Mouse (Mus musculus) CH12.LX (cell line): ENCODE results near the gene Gldc. TPM values are rescaled to one million over a fixed set of nuclear protein-coding genes. Genes with fewer than 3 reads are reported as not detected.

ENCODE experiments used
- DNase-seq: peaks from one replicate; pipeline ENCODE4 v3.0.0-alpha.2; 2013; ENCODE audit errors: extremely low read depth
- H3K27ac ChIP-seq: 2 replicates; pipeline ENCODE4 v1.5.1; 2012; ENCODE audit warnings: low read depth, mild to moderate bottlenecking, control low read depth, moderate library complexity; ENCODE audit not compliant: insufficient read depth
- H3K27me3 ChIP-seq: replicated peaks from 2 replicates; pipeline ENCODE3; 2012; ENCODE audit warnings: inconsistent platforms
- H3K36me3 ChIP-seq, 2 experiments: replicated peaks in 1 of 2; 2 replicates each; pipeline versions ENCODE3 to v1.6.1; 2012; ENCODE audit warnings: inconsistent platforms in 1 of 2, low read length in 1 of 2, mild to moderate bottlenecking in 1 of 2, mixed read lengths in 1 of 2, moderate library complexity in 1 of 2; ENCODE audit not compliant: control insufficient read depth in 1 of 2, insufficient read depth in 1 of 2
- H3K4me1 ChIP-seq, 2 experiments: 2 replicates each; pipeline ENCODE4 v1.6.1; 2012; ENCODE audit warnings: inconsistent platforms in 1 of 2, moderate library complexity in 1 of 2; ENCODE audit not compliant: insufficient read depth in 2 of 2, control insufficient read depth in 1 of 2
- H3K4me2 ChIP-seq: 2 replicates; pipeline ENCODE4 v1.6.1; 2012; ENCODE audit warnings: low read depth, mild to moderate bottlenecking, control low read depth; ENCODE audit not compliant: poor library complexity, insufficient read depth, severe bottlenecking
- H3K4me3 ChIP-seq, 3 experiments: fragments of 150-350 bp in 1 of 3; sonication (generic) in 1 of 3; replicated peaks in 1 of 3; 2 replicates each; pipeline versions ENCODE3 to v1.5.1; 2011 to 2012; ENCODE audit warnings: low read depth in 2 of 3, low read length in 2 of 3, mild to moderate bottlenecking in 2 of 3, moderate library complexity in 2 of 3, control low read depth in 1 of 3, improper control_type of control experiment in 1 of 3, inconsistent platforms in 1 of 3, mixed read lengths in 1 of 3; ENCODE audit not compliant: poor library complexity in 1 of 3
- H3K79me2 ChIP-seq: replicated peaks from 2 replicates; pipeline ENCODE4 v1.6.1; 2012; ENCODE audit warnings: mild to moderate bottlenecking, moderate library complexity; ENCODE audit not compliant: control insufficient read depth, poor library complexity, insufficient read depth, severe bottlenecking; ENCODE audit errors: extremely low read depth
- H3K9ac ChIP-seq: 2 replicates; pipeline ENCODE4 v1.6.1; 2012; ENCODE audit warnings: low read depth, mild to moderate bottlenecking, control low read depth, moderate library complexity; ENCODE audit not compliant: insufficient read depth
- H3K9me3 ChIP-seq: replicated peaks from 2 replicates; pipeline ENCODE3; 2012; ENCODE audit warnings: low read length, inconsistent platforms, mixed read lengths
- CHD1 ChIP-seq: IDR thresholded peaks from 2 replicates; pipeline ENCODE4 v1.6.1; 2012; ENCODE audit warnings: low read depth, low read length, improper control_type of control experiment, inconsistent platforms
- CHD2 ChIP-seq: IDR thresholded peaks from 2 replicates; pipeline ENCODE4 v1.6.1; 2011; ENCODE audit warnings: low read length, improper control_type of control experiment
- CTCF ChIP-seq, 2 experiments: IDR thresholded peaks in 1 of 2; conservative IDR thresholded peaks in 1 of 2; 2 replicates each; pipeline ENCODE4 v1.5.1; 2011 to 2012; ENCODE audit warnings: low read depth in 2 of 2, low read length in 2 of 2, improper control_type of control experiment in 1 of 2, inconsistent platforms in 1 of 2, mild to moderate bottlenecking in 1 of 2, moderate library complexity in 1 of 2
- E2F4 ChIP-seq: IDR thresholded peaks from 2 replicates; pipeline ENCODE4 v1.6.1; 2011; ENCODE audit warnings: low read depth, low read length, improper control_type of control experiment; ENCODE audit not compliant: insufficient replicate concordance
- ELF1 ChIP-seq: IDR thresholded peaks from 2 replicates; pipeline ENCODE4 v1.6.1; 2014; ENCODE audit warnings: low read depth, mild to moderate bottlenecking, inconsistent platforms, low read length, improper control_type of control experiment
- ETS1 ChIP-seq: conservative IDR thresholded peaks from 2 replicates; pipeline ENCODE4 v1.6.1; 2012; ENCODE audit warnings: low read depth, mild to moderate bottlenecking, inconsistent platforms, low read length, improper control_type of control experiment, moderate library complexity
- GABPA ChIP-seq: IDR thresholded peaks from 2 replicates; pipeline ENCODE4 v1.6.1; 2012; ENCODE audit warnings: low read depth, low read length, improper control_type of control experiment, inconsistent platforms; ENCODE audit not compliant: insufficient replicate concordance
- IRF4 ChIP-seq: IDR thresholded peaks from 2 replicates; pipeline ENCODE4 v1.6.1; 2014; ENCODE audit warnings: low read depth, mild to moderate bottlenecking, inconsistent platforms, low read length, improper control_type of control experiment
- JUND ChIP-seq: conservative IDR thresholded peaks from 2 replicates; pipeline ENCODE4 v1.6.1; 2011; ENCODE audit warnings: low read depth, low read length, improper control_type of control experiment
- KAT2A ChIP-seq: IDR thresholded peaks from 2 replicates; pipeline ENCODE4 v1.6.1; 2012; ENCODE audit warnings: low read length, improper control_type of control experiment, inconsistent platforms; ENCODE audit not compliant: insufficient replicate concordance
- MAFK ChIP-seq: IDR thresholded peaks from 2 replicates; pipeline ENCODE4 v1.6.1; 2011; ENCODE audit warnings: low read length, improper control_type of control experiment; ENCODE audit not compliant: insufficient replicate concordance
- MAX ChIP-seq: IDR thresholded peaks from 2 replicates; pipeline ENCODE4 v1.6.1; 2011; ENCODE audit warnings: low read length, improper control_type of control experiment
- MEF2A ChIP-seq: IDR thresholded peaks from 2 replicates; pipeline ENCODE4 v1.6.1; 2014; ENCODE audit warnings: low read depth, mild to moderate bottlenecking, inconsistent platforms, low read length, improper control_type of control experiment, borderline replicate concordance
- MXI1 ChIP-seq: IDR thresholded peaks from 2 replicates; pipeline ENCODE4 v1.6.1; 2011; ENCODE audit warnings: mild to moderate bottlenecking, low read depth, low read length, improper control_type of control experiment
- NELFE ChIP-seq: IDR thresholded peaks from 2 replicates; pipeline ENCODE4 v1.6.1; 2011; ENCODE audit warnings: low read depth, low read length, improper control_type of control experiment
- PAX5 ChIP-seq: IDR thresholded peaks from 2 replicates; pipeline ENCODE4 v1.6.1; 2012; ENCODE audit warnings: low read length, inconsistent platforms, mixed read lengths
- SIN3A ChIP-seq: IDR thresholded peaks from 2 replicates; pipeline ENCODE4 v1.6.1; 2012; ENCODE audit warnings: low read length, improper control_type of control experiment, inconsistent platforms
- SMC3 ChIP-seq: IDR thresholded peaks from 2 replicates; pipeline ENCODE4 v1.6.1; 2011; ENCODE audit warnings: low read depth, low read length, improper control_type of control experiment
- TBP ChIP-seq: conservative IDR thresholded peaks from 2 replicates; pipeline ENCODE4 v1.6.1; 2011; ENCODE audit warnings: low read depth, low read length, improper control_type of control experiment
- TCF12 ChIP-seq: IDR thresholded peaks from 2 replicates; pipeline ENCODE4 v1.6.1; 2014; ENCODE audit warnings: low read depth, mild to moderate bottlenecking, inconsistent platforms, low read length, improper control_type of control experiment
- UBTF ChIP-seq: IDR thresholded peaks from 2 replicates; pipeline ENCODE4 v1.6.1; 2012; ENCODE audit warnings: low read depth, mild to moderate bottlenecking, inconsistent platforms, low read length, improper control_type of control experiment, moderate library complexity
- ZKSCAN1 ChIP-seq: IDR thresholded peaks from 2 replicates; pipeline ENCODE4 v1.6.1; 2012; ENCODE audit warnings: low read depth, inconsistent platforms, low read length, improper control_type of control experiment, borderline replicate concordance
- dilution Hi-C: fragments of 300-500 bp; cut with MboI; formaldehyde crosslinking; loops from 2 replicates; pipeline ENCODE4 v1.14.3; 2020; ENCODE audit warnings: low sequenced_read_pairs; ENCODE audit not compliant: extremely low pct_unique_long_range_greater_than_20kb, extremely low pct_ligation_motif_present
- in situ Hi-C: fragments of 300-500 bp; cut with MboI; formaldehyde crosslinking; loops from 3 replicates; pipeline ENCODE4 v1.14.3; 2019; ENCODE audit warnings: low sequenced_read_pairs, low pct_ligation_motif_present, low pct_unique_long_range_greater_than_20kb, mixed read lengths
- polyA plus RNA-seq: library from polyadenylated mRNA; unstranded; fragments of >175 nt; gene quantifications from 2 replicates; pipeline ENCODE4 v1.2.1, GENCODE M21; 2012; ENCODE audit warnings: low read depth; ENCODE audit not compliant: insufficient read length
- total RNA-seq, 2 experiments: library from RNA; depleted of rRNA; stranded (reverse); fragments of 300-350 nt in 1 of 2; fragments of >200 nt in 1 of 2; gene quantifications; 2 replicates each; pipeline ENCODE4 v1.2.3; 2012 to 2014

The Gldc gene
- total and polyA plus RNA-seq, 3 experiments = 0.30 to 1.8 (median 0.64) TPM

DNA sequence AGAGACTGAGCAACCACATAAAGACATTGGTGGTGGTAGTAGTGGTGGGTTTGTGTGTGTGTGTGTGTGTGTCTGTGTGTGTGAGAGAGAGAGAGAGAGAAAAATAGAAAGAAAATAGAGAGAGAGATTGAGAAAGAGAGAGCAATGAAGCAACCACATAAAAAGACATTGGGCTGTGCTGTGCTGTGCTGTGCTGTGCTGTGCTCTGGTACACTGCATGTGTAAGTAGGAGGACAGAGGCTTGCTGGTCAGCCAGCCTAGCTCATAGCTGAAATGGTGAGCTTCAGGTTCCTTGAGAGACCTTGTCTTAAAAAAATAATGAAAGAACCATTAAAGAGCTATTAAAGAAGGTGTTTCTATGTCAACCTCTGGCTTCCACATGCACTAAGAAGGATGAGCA lies 66.6 kb downstream of the Gldc start:
- dilution Hi-C loops = no loop called here
- in situ Hi-C loops = no loop called here

DNA sequence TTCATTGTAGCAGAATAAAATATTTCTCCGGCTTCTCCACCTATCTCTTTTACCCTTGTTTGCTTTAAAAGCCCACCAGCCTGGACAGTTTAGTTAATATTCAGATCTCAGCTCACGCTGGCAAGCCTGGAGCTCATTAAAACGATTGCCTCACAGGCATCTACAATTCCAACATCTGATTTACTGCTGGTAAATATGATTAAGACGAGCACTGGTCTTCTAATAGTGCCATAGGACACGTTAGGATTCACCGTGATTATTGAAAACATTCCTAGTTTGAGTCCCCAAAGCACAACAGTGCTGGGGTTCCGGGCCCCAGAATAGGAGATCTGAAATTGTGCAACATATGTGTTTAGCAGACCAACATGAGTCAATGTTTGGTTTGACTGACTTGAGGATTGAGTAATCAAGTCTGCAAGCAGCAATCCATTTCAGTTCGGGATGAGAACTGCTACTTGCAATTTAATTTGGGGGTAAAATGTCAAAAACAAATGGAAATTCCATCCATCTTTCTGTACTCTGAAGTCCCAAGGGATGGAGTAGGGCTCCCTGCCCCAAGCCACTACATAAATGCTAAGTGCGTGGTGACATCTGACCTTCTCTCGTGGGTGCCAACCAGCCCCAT lies 67.9 kb downstream of the Gldc start:
- TF ChIP-seq IRF4 = no peak
- no peak for TF ChIP-seq GABPA
- no peak for TF ChIP-seq MEF2A
- TF ChIP-seq NELFE = no peak
- TF ChIP-seq ELF1 = no peak
- no peak for TF ChIP-seq KAT2A
- no peak for TF ChIP-seq JUND
- TF ChIP-seq CHD2 = no peak
- Histone ChIP-seq H3K4me3 (no peak overlapping the region), H3K79me2 (no peaks in the 10 kb centered on the region), H3K4me1 (peaks cover 0 to 6% of the 10 kb centered on the region in 2 experiments; a peak in 2 of 4 replicates), H3K36me3 (no peaks in the 10 kb centered on the region), H3K9ac (no peak overlapping the region), H3K27me3 (no peaks in the 10 kb centered on the region), H3K9me3 (no peaks in the 10 kb centered on the region), H3K4me2 (no peak overlapping the region), H3K27ac (no peak overlapping the region)
- in situ Hi-C loops = no loop called here
- dilution Hi-C loops = no loop called here
- DNase-seq = no peak

More for the DNA sequence above, 66.6 kb downstream of the Gldc start:
- Histone ChIP-seq H3K27ac (no peak overlapping the region), H3K27me3 (no peaks in the 10 kb centered on the region), H3K36me3 (no peaks in the 10 kb centered on the region), H3K9me3 (no peaks in the 10 kb centered on the region), H3K79me2 (no peaks in the 10 kb centered on the region)
- TF ChIP-seq CTCF (conservative IDR thresholded peaks at IDR 0.05 in 1 of 2, IDR thresholded peaks at IDR 0.05 in 1 of 2; ENCODE audit: low read depth in 2 of 2, low read length in 2 of 2) (no peak), NELFE (no peak), CHD1 (no peak), IRF4 (no peak), TCF12 (no peak), MAX (no peak), SIN3A (no peak), E2F4 (no peak), GABPA (no peak), ETS1 (no peak), MXI1 (no peak), PAX5 (no peak), TBP (no peak), ZKSCAN1 (no peak), CHD2 (no peak), UBTF (no peak), ELF1 (no peak), MAFK (no peak), SMC3 (no peak)
- TF ChIP-seq, all 38 proteins: peak for 0
- Histone ChIP-seq H3K4me1 (peaks cover 6 to 8% of the 10 kb centered on the region in 2 experiments; a peak in 3 of 4 replicates), H3K9ac (no peak overlapping the region), H3K4me3 (no peak overlapping the region), H3K4me2 (no peak overlapping the region)
- no peak for DNase-seq
